Mouse (Mus musculus) layer of hippocampus, postnatal 10 days (tissue): ENCODE data around the gene Trp53i11. TPM values are rescaled to one million over a fixed set of nuclear protein-coding genes. Genes with fewer than 3 reads are reported as not detected.

Source experiments
- DNase-seq, 2 experiments: peaks; one replicate each; pipeline ENCODE4 v3.0.0; 2021; ENCODE audit warnings: low spot score in 2 of 2
- total RNA-seq, 2 experiments: library from RNA; stranded (reverse); gene quantifications; 2 replicates each; pipeline ENCODE4 v1.2.3; 2021

Trp53i11 gene
- total RNA-seq, 2 experiments from 2014 or later: 50.8 to 51.5 TPM

- DNase-seq: no peak
Measured at GRCm38 (mm10) chr2:93232141-93232540, 44.8 kb downstream of the Trp53i11 start.

GRCm38 (mm10) chr2:93237055-93237454 is 49.7 kb downstream of the Trp53i11 start:
- no peak for DNase-seq

- no peak for DNase-seq
Measured at GRCm38 (mm10) chr2:93238864-93239263, 51.5 kb downstream of the Trp53i11 start.

GRCm38 (mm10) chr2:93242166-93242565 is 54.8 kb downstream of the Trp53i11 start:
- no peak for DNase-seq

- peak in 1 of 2 experiments; percentile 48 for DNase-seq
Measured at GRCm38 (mm10) chr2:93243439-93244089, 56.2 kb downstream of the Trp53i11 start.

- DNase-seq: peak; percentile 47 to 59
Measured at GRCm38 (mm10) chr2:93244090-93244443, 56.7 kb downstream of the Trp53i11 start.

GRCm38 (mm10) chr2:93249058-93249457 is 61.7 kb downstream of the Trp53i11 start:
- no peak for DNase-seq

- DNase-seq: no peak
Measured at GRCm38 (mm10) chr2:93250611-93251010, 63.3 kb downstream of the Trp53i11 start.

Other genes starting within 250 kb of the Trp53i11 start
- 10 to 100 TPM; 24.9 to 25.9 TPM for gene Prdm11, start 141.4 kb upstream of the Trp53i11 start, total RNA-seq
- gene Tspan18, start 147.0 kb downstream of the Trp53i11 start, total RNA-seq: 10 to 100 TPM; 53.3 to 55.7 TPM